Mouse (Mus musculus): ENCODE results near the gene Syne4. TPM values are rescaled to one million over a fixed set of nuclear protein-coding genes. Genes with fewer than 3 reads are reported as not detected.

Syne4 gene
- polyA plus RNA-seq, 1 experiment = 14.7 TPM

GRCm38 (mm10) chr7:30278911-30279310 lies 35.7 kb upstream of the Syne4 start:
- no peaks in the 10 kb centered on the region for H3K36me3 ChIP-seq (ENCODE audit: control insufficient read depth, insufficient read depth, low read length)
- TF ChIP-seq CTCF (IDR thresholded peaks at IDR 0.05; ENCODE audit: extremely low read depth, insufficient read depth, insufficient read length, insufficient replicate concordance) (no peak), POLR2A (IDR thresholded peaks at IDR 0.05; ENCODE audit: low read depth, low read length) (no peak)
- no peaks in the 10 kb centered on the region for H3K4me1 ChIP-seq (ENCODE audit: control insufficient read depth, insufficient read depth, insufficient read length)
- H3K27me3 ChIP-seq (ENCODE audit: control insufficient read depth, insufficient read depth, low read length) = no peaks in the 10 kb centered on the region
- 66% methylated on average over 2 of the region's 2 CpGs for WGBS
- H3K4me3 ChIP-seq (ENCODE audit: extremely low read depth, insufficient read depth, insufficient read length) = no peak overlapping the region
- no peak for DNase-seq (ENCODE audit: low read depth in 1 of 2, low spot score in 2 of 2)
- no peak overlapping the region for H3K27ac ChIP-seq (ENCODE audit: insufficient read depth, low read length)

- peak overlapping the region; percentile 99; the same call in 1 of the 2 replicates for H3K4me3 ChIP-seq (ENCODE audit: extremely low read depth, insufficient read depth, insufficient read length)
- no peaks in the 10 kb centered on the region for H3K27me3 ChIP-seq (ENCODE audit: control insufficient read depth, insufficient read depth, low read length)
- H3K36me3 ChIP-seq (ENCODE audit: control insufficient read depth, insufficient read depth, low read length) = no peaks in the 10 kb centered on the region
- no peak overlapping the region for H3K27ac ChIP-seq (ENCODE audit: insufficient read depth, low read length)
- no peak for DNase-seq (ENCODE audit: low read depth in 1 of 2, low spot score in 2 of 2)
- no peak for TF ChIP-seq CTCF (IDR thresholded peaks at IDR 0.05; ENCODE audit: extremely low read depth, insufficient read depth, insufficient read length, insufficient replicate concordance)
- no peaks in the 10 kb centered on the region for H3K4me1 ChIP-seq (ENCODE audit: control insufficient read depth, insufficient read depth, insufficient read length)
- WGBS = 3% methylated on average over 6 of the region's 6 CpGs
Observed at GRCm38 (mm10) chr7:30279536-30279935, 35.1 kb upstream of the Syne4 start.

DNA sequence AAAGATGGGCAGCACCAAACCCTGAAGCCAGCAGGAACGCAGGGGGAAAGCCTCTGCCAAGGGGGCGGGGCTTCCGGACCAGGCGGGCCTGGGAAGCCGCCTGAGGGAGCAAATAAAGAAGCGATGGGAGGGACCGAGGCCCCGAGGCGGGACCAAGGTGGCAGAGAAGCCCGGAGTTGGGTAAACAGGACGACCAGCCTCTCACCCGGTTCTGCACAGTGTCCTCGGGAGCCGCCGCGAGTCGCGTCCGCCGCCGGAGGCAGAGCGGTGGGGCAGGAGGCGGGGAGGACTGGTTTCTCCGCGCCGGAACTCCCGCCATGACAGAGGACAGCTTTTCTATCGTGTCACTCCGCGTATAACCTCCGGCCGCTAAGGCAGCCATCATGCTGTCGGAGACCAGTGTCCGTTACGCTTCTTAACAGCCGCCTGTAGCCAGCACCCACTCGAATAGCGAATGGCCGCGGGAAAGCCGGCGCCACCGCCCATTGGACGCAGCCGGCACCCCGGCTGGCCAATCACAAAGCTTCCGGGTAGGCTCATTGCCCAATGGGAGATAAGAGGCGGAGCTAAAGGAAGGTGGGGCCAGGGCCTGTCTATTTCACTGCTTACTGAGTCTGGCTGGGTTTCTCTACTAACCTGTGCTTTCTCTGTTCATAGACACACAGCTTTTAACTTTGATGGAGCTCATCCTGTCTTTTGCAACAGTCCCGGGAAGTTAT lies 34.5 kb upstream of the Syne4 start, which contains the start of the genes Thap8 and Wdr62:
Thap8 (plus strand) TSS at position 144 of the 719 bp plus-strand sequence.
Wdr62 (minus strand) TSS at position 469 of the 719 bp plus-strand sequence.
- WGBS = under 1% methylated on average over 49 of the region's 49 CpGs
- peak within 1 kb of the TSS; percentile 99 for H3K4me3 ChIP-seq (ENCODE audit: extremely low read depth, insufficient read depth, insufficient read length)
- no peaks in the 10 kb centered on the region for H3K4me1 ChIP-seq (ENCODE audit: control insufficient read depth, insufficient read depth, insufficient read length)
- H3K27me3 ChIP-seq (ENCODE audit: control insufficient read depth, insufficient read depth, low read length) = no peaks in the 10 kb centered on the region
- TF ChIP-seq POLR2A (IDR thresholded peaks at IDR 0.05; ENCODE audit: low read depth, low read length) (peak; percentile 19; the same call in 1 of the 2 replicates), CTCF (IDR thresholded peaks at IDR 0.05; ENCODE audit: extremely low read depth, insufficient read depth, insufficient read length, insufficient replicate concordance) (no peak)
- peak within 1 kb of the TSS; percentile 93 for H3K27ac ChIP-seq (ENCODE audit: insufficient read depth, low read length)
- peak; percentile 87 to 90 for DNase-seq (ENCODE audit: low read depth in 1 of 2, low spot score in 2 of 2)
- H3K36me3 ChIP-seq (ENCODE audit: control insufficient read depth, insufficient read depth, low read length) = no peaks in the 10 kb centered on the region

DNA sequence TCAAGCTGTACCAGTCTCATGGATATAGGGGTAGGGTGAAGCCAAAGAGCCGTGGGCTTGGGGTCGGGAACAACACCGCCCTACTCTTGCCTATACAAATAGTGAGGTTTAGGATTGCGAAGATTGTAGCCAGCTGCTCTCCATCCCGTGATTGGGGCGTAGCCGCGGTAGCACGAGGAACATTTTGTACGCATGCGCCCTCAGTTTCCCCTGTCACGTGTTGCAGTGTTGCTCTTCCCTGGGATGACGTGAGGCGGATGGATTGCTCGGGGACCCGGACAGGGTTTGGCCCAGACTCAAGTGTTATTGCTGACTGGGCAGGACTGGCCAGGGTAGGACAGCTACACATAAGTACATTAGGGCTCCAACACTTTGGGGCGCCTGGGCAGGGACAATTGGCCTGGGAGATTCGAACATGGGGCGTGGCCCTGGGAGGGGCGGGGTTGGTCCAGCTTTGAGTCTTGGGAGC lies 33.9 kb upstream of the Syne4 start:
- Histone ChIP-seq H3K27me3 (ENCODE audit: control insufficient read depth, insufficient read depth, low read length) (no peaks in the 10 kb centered on the region), H3K27ac (ENCODE audit: insufficient read depth, low read length) (peak overlapping the region; percentile 93)
- TF ChIP-seq POLR2A (IDR thresholded peaks at IDR 0.05; ENCODE audit: low read depth, low read length) (no peak), CTCF (IDR thresholded peaks at IDR 0.05; ENCODE audit: extremely low read depth, insufficient read depth, insufficient read length, insufficient replicate concordance) (no peak)

DNA sequence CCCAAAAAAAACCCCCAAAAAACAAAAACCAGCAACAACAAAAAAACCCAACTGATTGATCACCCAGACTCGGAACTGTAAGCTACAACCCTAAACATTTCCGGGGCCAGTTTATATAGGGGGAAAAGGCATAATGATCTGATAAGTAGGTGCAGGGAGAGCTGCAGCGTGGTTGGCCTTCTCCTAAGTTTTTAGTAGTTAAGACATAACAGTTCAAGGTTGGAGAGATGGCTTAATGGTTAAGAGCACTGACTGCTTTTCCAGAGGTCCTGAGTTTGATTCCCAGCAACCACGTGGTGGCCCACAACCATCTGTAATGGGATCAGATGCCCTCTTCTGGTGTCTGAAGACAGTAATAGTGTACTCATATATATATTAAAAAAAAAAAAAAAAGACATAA lies 33.1 kb upstream of the Syne4 start:
- WGBS = 85% methylated on average over 4 of the region's 4 CpGs
- TF ChIP-seq CTCF (IDR thresholded peaks at IDR 0.05; ENCODE audit: extremely low read depth, insufficient read depth, insufficient read length, insufficient replicate concordance) (no peak), POLR2A (IDR thresholded peaks at IDR 0.05; ENCODE audit: low read depth, low read length) (no peak)
- Histone ChIP-seq H3K4me3 (ENCODE audit: extremely low read depth, insufficient read depth, insufficient read length) (no peak overlapping the region), H3K36me3 (ENCODE audit: control insufficient read depth, insufficient read depth, low read length) (no peaks in the 10 kb centered on the region), H3K27ac (ENCODE audit: insufficient read depth, low read length) (no peak overlapping the region), H3K4me1 (ENCODE audit: control insufficient read depth, insufficient read depth, insufficient read length) (no peaks in the 10 kb centered on the region), H3K27me3 (ENCODE audit: control insufficient read depth, insufficient read depth, low read length) (no peaks in the 10 kb centered on the region)
- no peak for DNase-seq (ENCODE audit: low read depth in 1 of 2, low spot score in 2 of 2)

More for the DNA sequence above, 33.9 kb upstream of the Syne4 start:
- peak; percentile 69 to 81 for DNase-seq (ENCODE audit: low read depth in 1 of 2, low spot score in 2 of 2)
- peak overlapping the region; percentile 99 for H3K4me3 ChIP-seq (ENCODE audit: extremely low read depth, insufficient read depth, insufficient read length)
- WGBS = under 1% methylated on average over 20 of the region's 20 CpGs
- no peaks in the 10 kb centered on the region for H3K4me1 ChIP-seq (ENCODE audit: control insufficient read depth, insufficient read depth, insufficient read length)
- no peaks in the 10 kb centered on the region for H3K36me3 ChIP-seq (ENCODE audit: control insufficient read depth, insufficient read depth, low read length)

GRCm38 (mm10) chr7:30282740-30283139 lies 31.9 kb upstream of the Syne4 start:
- TF ChIP-seq POLR2A (IDR thresholded peaks at IDR 0.05; ENCODE audit: low read depth, low read length) (no peak), CTCF (IDR thresholded peaks at IDR 0.05; ENCODE audit: extremely low read depth, insufficient read depth, insufficient read length, insufficient replicate concordance) (no peak)
- Histone ChIP-seq H3K27me3 (ENCODE audit: control insufficient read depth, insufficient read depth, low read length) (no peaks in the 10 kb centered on the region), H3K36me3 (ENCODE audit: control insufficient read depth, insufficient read depth, low read length) (no peaks in the 10 kb centered on the region), H3K4me1 (ENCODE audit: control insufficient read depth, insufficient read depth, insufficient read length) (no peaks in the 10 kb centered on the region), H3K27ac (ENCODE audit: insufficient read depth, low read length) (no peak overlapping the region), H3K4me3 (ENCODE audit: extremely low read depth, insufficient read depth, insufficient read length) (no peak overlapping the region)
- DNase-seq (ENCODE audit: low read depth in 1 of 2, low spot score in 2 of 2) = no peak
- 85% methylated on average over 7 of the region's 7 CpGs for WGBS
